Mouse (Mus musculus) kidney, adult 2 months (tissue): ENCODE measurements around the gene Ccr10. TPM values are rescaled to one million over a fixed set of nuclear protein-coding genes. Genes with fewer than 3 reads are reported as not detected.

Experiments
- DNase-seq: peaks from one replicate; pipeline ENCODE4 v3.0.0; 2021
- H3K27ac ChIP-seq: fragments of 200-500 bp; 2 replicates; pipeline ENCODE4 v1.5.1; 2012; ENCODE audit warnings: low read depth, low read length, control low read depth, inconsistent platforms; ENCODE audit not compliant: insufficient read depth
- H3K27me3 ChIP-seq: fragments of 200-500 bp; replicated peaks from 2 replicates; pipeline ENCODE4 v1.6.1; 2012; ENCODE audit warnings: mild to moderate bottlenecking, moderate library complexity, low read length, inconsistent platforms; ENCODE audit not compliant: control insufficient read depth, insufficient read depth
- H3K36me3 ChIP-seq: fragments of 200-500 bp; 2 replicates; pipeline ENCODE4 v1.6.1; 2012; ENCODE audit warnings: mild to moderate bottlenecking, moderate library complexity, low read length, inconsistent platforms; ENCODE audit not compliant: control insufficient read depth, insufficient read depth
- H3K4me1 ChIP-seq: fragments of 200-500 bp; 2 replicates; pipeline ENCODE4 v1.6.1; 2011; ENCODE audit warnings: low read length; ENCODE audit not compliant: control insufficient read depth, insufficient read depth
- H3K4me3 ChIP-seq: fragments of 200-500 bp; 2 replicates; pipeline ENCODE4 v1.5.1; 2011; ENCODE audit warnings: mild to moderate bottlenecking, low read depth, low read length, control low read depth; ENCODE audit not compliant: insufficient read depth
- CTCF ChIP-seq: fragments of 200-500 bp; conservative IDR thresholded peaks from 2 replicates; pipeline ENCODE4 v1.5.1; 2011; ENCODE audit warnings: low read depth, mild to moderate bottlenecking, control low read depth, low read length, moderate library complexity, mixed read lengths; ENCODE audit not compliant: insufficient read depth, insufficient read length
- POLR2A ChIP-seq: fragments of 200-500 bp; IDR thresholded peaks from one replicate; pipeline ENCODE4 v1.6.1; 2011; ENCODE audit warnings: low read depth, low read length, control low read depth
- WGBS: fragments of 180-500 bp; shearing (Covaris S2); methylation state at CpG from one replicate; pipeline ENCODE4 v1.1.7; 2018; 5-methylcytosine and 5-hydroxymethylcytosine counted together
- polyA plus RNA-seq: library from polyadenylated mRNA; depleted of rRNA; stranded (reverse); fragments of >200 nt; gene quantifications from 2 replicates; pipeline ENCODE4 v1.2.3, GENCODE M21; 2012

The Ccr10 gene
- polyA plus RNA-seq, 1 experiment: 0.33 TPM

- DNase-seq: peak; percentile 86
- 30% methylated on average over 3 of the region's 3 CpGs for WGBS
These were observed 36.7 kb upstream of the Ccr10 start for GRCm38 (mm10) chr11:101211970-101212369.

GRCm38 (mm10) chr11:101200986-101201385, 25.7 kb upstream of the Ccr10 start:
- 29% methylated on average over 7 of the region's 7 CpGs for WGBS
- TF ChIP-seq POLR2A (no peak), CTCF (peak; percentile 78)
- peaks cover 7% of the 10 kb centered on the region for H3K36me3 ChIP-seq
- H3K4me3 ChIP-seq: no peak overlapping the region
- DNase-seq: peak; percentile 39
- no peaks in the 10 kb centered on the region for H3K27me3 ChIP-seq
- no peak overlapping the region for H3K27ac ChIP-seq
- no peaks in the 10 kb centered on the region for H3K4me1 ChIP-seq

More at GRCm38 (mm10) chr11:101211970-101212369, 36.7 kb upstream of the Ccr10 start:
- TF ChIP-seq POLR2A (no peak), CTCF (peak; percentile 30; the same call in 1 of the 2 replicates)
- Histone ChIP-seq H3K4me1 (peaks cover 2% of the 10 kb centered on the region; the same call in 1 of the 2 replicates), H3K36me3 (peaks cover 11% of the 10 kb centered on the region), H3K27ac (no peak overlapping the region), H3K4me3 (no peak overlapping the region), H3K27me3 (no peaks in the 10 kb centered on the region)

- Histone ChIP-seq H3K36me3 (peaks cover 7% of the 10 kb centered on the region), H3K27ac (no peak overlapping the region), H3K4me3 (no peak overlapping the region), H3K4me1 (no peaks in the 10 kb centered on the region), H3K27me3 (no peaks in the 10 kb centered on the region)
- no peak for DNase-seq
- 98% methylated on average over 3 of the region's 3 CpGs for WGBS
- TF ChIP-seq POLR2A (no peak), CTCF (no peak)
These were observed 24.3 kb upstream of the Ccr10 start for GRCm38 (mm10) chr11:101199555-101199954.

GRCm38 (mm10) chr11:101196175-101196574, 20.9 kb upstream of the Ccr10 start:
- Histone ChIP-seq H3K4me3 (no peak overlapping the region), H3K4me1 (no peaks in the 10 kb centered on the region), H3K36me3 (peaks cover 7% of the 10 kb centered on the region; the same call in 1 of the 2 replicates), H3K27ac (no peak overlapping the region), H3K27me3 (no peaks in the 10 kb centered on the region)
- WGBS: 87% methylated on average over 8 of the region's 8 CpGs
- no peak for TF ChIP-seq CTCF
- no peak for TF ChIP-seq POLR2A
- DNase-seq: no peak

- WGBS: 77% methylated on average over 8 of the region's 8 CpGs
- H3K4me3 ChIP-seq: no peak overlapping the region
- DNase-seq: no peak
- no peak overlapping the region for H3K27ac ChIP-seq
- no peaks in the 10 kb centered on the region for H3K27me3 ChIP-seq
- H3K4me1 ChIP-seq: no peaks in the 10 kb centered on the region
- TF ChIP-seq CTCF (no peak), POLR2A (no peak)
- peaks cover 6% of the 10 kb centered on the region; the same call in 1 of the 2 replicates for H3K36me3 ChIP-seq
These were observed 20.3 kb upstream of the Ccr10 start for GRCm38 (mm10) chr11:101195571-101195970.

- Histone ChIP-seq H3K4me3 (no peak overlapping the region), H3K36me3 (peaks cover 5% of the 10 kb centered on the region; the same call in 1 of the 2 replicates), H3K4me1 (no peaks in the 10 kb centered on the region), H3K27me3 (no peaks in the 10 kb centered on the region), H3K27ac (no peak overlapping the region)
- TF ChIP-seq POLR2A: no peak
- no peak for TF ChIP-seq CTCF
- 52% methylated on average over 1 of the region's 1 CpGs for WGBS
- DNase-seq: no peak
These were observed 19.9 kb upstream of the Ccr10 start for GRCm38 (mm10) chr11:101195101-101195500.

- no peak for DNase-seq
- no peaks in the 10 kb centered on the region for H3K27me3 ChIP-seq
- no peak overlapping the region for H3K27ac ChIP-seq
- no peak overlapping the region for H3K4me3 ChIP-seq
- TF ChIP-seq CTCF (no peak), POLR2A (no peak)
- H3K36me3 ChIP-seq: peaks cover 5% of the 10 kb centered on the region; the same call in 1 of the 2 replicates
- 68% methylated on average over 6 of the region's 6 CpGs for WGBS
- no peaks in the 10 kb centered on the region for H3K4me1 ChIP-seq
These were observed 19.4 kb upstream of the Ccr10 start for GRCm38 (mm10) chr11:101194643-101195042.

GRCm38 (mm10) chr11:101194137-101194536, 18.9 kb upstream of the Ccr10 start:
- H3K4me1 ChIP-seq: no peaks in the 10 kb centered on the region
- H3K27me3 ChIP-seq: no peaks in the 10 kb centered on the region
- H3K36me3 ChIP-seq: peaks cover 5% of the 10 kb centered on the region; the same call in 1 of the 2 replicates
- no peak overlapping the region for H3K4me3 ChIP-seq
- TF ChIP-seq POLR2A (no peak), CTCF (no peak)
- 55% methylated on average over 5 of the region's 5 CpGs for WGBS
- H3K27ac ChIP-seq: no peak overlapping the region
- DNase-seq: no peak
